Mouse (Mus musculus): ENCODE data around the gene Mon2. TPM values are rescaled to one million over a fixed set of nuclear protein-coding genes. Genes with fewer than 3 reads are reported as not detected.
A peak's percentile ranks its signal among the peaks of the same experiment; 100 is the strongest.

Gene Mon2
- polyA plus RNA-seq, 1 experiment = 53.6 TPM

GRCm38 (mm10) chr10:123004475-123005236 lies 71.6 kb downstream of the Mon2 start:
- H3K4me3 ChIP-seq (ENCODE audit: insufficient read depth, low read length) = no peak overlapping the region
- TF ChIP-seq POLR2A (IDR thresholded peaks at IDR 0.05; ENCODE audit: extremely low read depth, insufficient read depth, low read length) (no peak), CTCF (IDR thresholded peaks at IDR 0.05; ENCODE audit: extremely low read depth, insufficient read depth, low read length) (no peak)
- H3K4me1 ChIP-seq (ENCODE audit: control insufficient read depth, insufficient read depth, low read length) = peaks cover 2% of the 10 kb centered on the region; the same call in 1 of the 2 replicates
- no peak overlapping the region for H3K27ac ChIP-seq (ENCODE audit: insufficient read depth, low read length)

- Histone ChIP-seq H3K4me1 (ENCODE audit: control insufficient read depth, insufficient read depth, low read length) (peaks cover 2% of the 10 kb centered on the region; the same call in 1 of the 2 replicates), H3K4me3 (ENCODE audit: insufficient read depth, low read length) (no peak overlapping the region), H3K27ac (ENCODE audit: insufficient read depth, low read length) (no peak overlapping the region)
- no peak for TF ChIP-seq CTCF (IDR thresholded peaks at IDR 0.05; ENCODE audit: extremely low read depth, insufficient read depth, low read length)
- TF ChIP-seq POLR2A (IDR thresholded peaks at IDR 0.05; ENCODE audit: extremely low read depth, insufficient read depth, low read length) = no peak
Measured at GRCm38 (mm10) chr10:123001985-123002384, 74.3 kb downstream of the Mon2 start.

GRCm38 (mm10) chr10:123001363-123001762 lies 74.9 kb downstream of the Mon2 start:
- H3K4me3 ChIP-seq (ENCODE audit: insufficient read depth, low read length) = no peak overlapping the region

GRCm38 (mm10) chr10:122999356-122999755 lies 76.9 kb downstream of the Mon2 start:
- no peak overlapping the region for H3K4me3 ChIP-seq (ENCODE audit: insufficient read depth, low read length)
- H3K27ac ChIP-seq (ENCODE audit: insufficient read depth, low read length) = no peak overlapping the region
- no peak for TF ChIP-seq CTCF (IDR thresholded peaks at IDR 0.05; ENCODE audit: extremely low read depth, insufficient read depth, low read length)
- TF ChIP-seq POLR2A (IDR thresholded peaks at IDR 0.05; ENCODE audit: extremely low read depth, insufficient read depth, low read length) = no peak
- H3K4me1 ChIP-seq (ENCODE audit: control insufficient read depth, insufficient read depth, low read length) = no peaks in the 10 kb centered on the region

More at GRCm38 (mm10) chr10:123001363-123001762, 74.9 kb downstream of the Mon2 start:
- Histone ChIP-seq H3K4me1 (ENCODE audit: control insufficient read depth, insufficient read depth, low read length) (peaks cover 2% of the 10 kb centered on the region; the same call in 1 of the 2 replicates), H3K27ac (ENCODE audit: insufficient read depth, low read length) (no peak overlapping the region)
- TF ChIP-seq CTCF (IDR thresholded peaks at IDR 0.05; ENCODE audit: extremely low read depth, insufficient read depth, low read length) (no peak), POLR2A (IDR thresholded peaks at IDR 0.05; ENCODE audit: extremely low read depth, insufficient read depth, low read length) (no peak)

GRCm38 (mm10) chr10:122997852-122998251 lies 78.5 kb downstream of the Mon2 start:
- H3K27ac ChIP-seq (ENCODE audit: insufficient read depth, low read length) = no peak overlapping the region
- H3K4me3 ChIP-seq (ENCODE audit: insufficient read depth, low read length) = no peak overlapping the region
- TF ChIP-seq CTCF (IDR thresholded peaks at IDR 0.05; ENCODE audit: extremely low read depth, insufficient read depth, low read length) = no peak
- no peak for TF ChIP-seq POLR2A (IDR thresholded peaks at IDR 0.05; ENCODE audit: extremely low read depth, insufficient read depth, low read length)
- no peaks in the 10 kb centered on the region for H3K4me1 ChIP-seq (ENCODE audit: control insufficient read depth, insufficient read depth, low read length)

GRCm38 (mm10) chr10:122994402-122995107 lies 81.8 kb downstream of the Mon2 start:
- no peak overlapping the region for H3K27ac ChIP-seq (ENCODE audit: insufficient read depth, low read length)
- H3K4me1 ChIP-seq (ENCODE audit: control insufficient read depth, insufficient read depth, low read length) = peaks cover 10% of the 10 kb centered on the region
- no peak overlapping the region for H3K4me3 ChIP-seq (ENCODE audit: insufficient read depth, low read length)
- no peak for TF ChIP-seq CTCF (IDR thresholded peaks at IDR 0.05; ENCODE audit: extremely low read depth, insufficient read depth, low read length)
- no peak for TF ChIP-seq POLR2A (IDR thresholded peaks at IDR 0.05; ENCODE audit: extremely low read depth, insufficient read depth, low read length)

- TF ChIP-seq POLR2A (IDR thresholded peaks at IDR 0.05; ENCODE audit: extremely low read depth, insufficient read depth, low read length) = no peak
- no peak for TF ChIP-seq CTCF (IDR thresholded peaks at IDR 0.05; ENCODE audit: extremely low read depth, insufficient read depth, low read length)
- Histone ChIP-seq H3K4me1 (ENCODE audit: control insufficient read depth, insufficient read depth, low read length) (peaks cover 15% of the 10 kb centered on the region), H3K27ac (ENCODE audit: insufficient read depth, low read length) (peak overlapping the region; percentile 86), H3K4me3 (ENCODE audit: insufficient read depth, low read length) (no peak overlapping the region)
Measured at GRCm38 (mm10) chr10:122991648-122992047, 84.7 kb downstream of the Mon2 start.

- H3K27ac ChIP-seq (ENCODE audit: insufficient read depth, low read length) = peak overlapping the region; percentile 86
- TF ChIP-seq CTCF (IDR thresholded peaks at IDR 0.05; ENCODE audit: extremely low read depth, insufficient read depth, low read length) = no peak
- no peak for TF ChIP-seq POLR2A (IDR thresholded peaks at IDR 0.05; ENCODE audit: extremely low read depth, insufficient read depth, low read length)
- H3K4me3 ChIP-seq (ENCODE audit: insufficient read depth, low read length) = no peak overlapping the region
- H3K4me1 ChIP-seq (ENCODE audit: control insufficient read depth, insufficient read depth, low read length) = peaks cover 15% of the 10 kb centered on the region
Measured at GRCm38 (mm10) chr10:122991053-122991452, 85.3 kb downstream of the Mon2 start.

GRCm38 (mm10) chr10:122990606-122991005 lies 85.7 kb downstream of the Mon2 start:
- peaks cover 15% of the 10 kb centered on the region for H3K4me1 ChIP-seq (ENCODE audit: control insufficient read depth, insufficient read depth, low read length)
- H3K27ac ChIP-seq (ENCODE audit: insufficient read depth, low read length) = peak overlapping the region; percentile 86
- no peak overlapping the region for H3K4me3 ChIP-seq (ENCODE audit: insufficient read depth, low read length)
- TF ChIP-seq CTCF (IDR thresholded peaks at IDR 0.05; ENCODE audit: extremely low read depth, insufficient read depth, low read length) (no peak), POLR2A (IDR thresholded peaks at IDR 0.05; ENCODE audit: extremely low read depth, insufficient read depth, low read length) (no peak)
